Mouse (Mus musculus) spleen, adult 2 months (tissue): ENCODE measurements around the gene Rint1. TPM values are rescaled to one million over a fixed set of nuclear protein-coding genes. Genes with fewer than 3 reads are reported as not detected.
A peak's percentile ranks its signal among the peaks of the same experiment; 100 is the strongest.
"Not testable (repeated sequence)": the region's sequence is repeated elsewhere in the genome, so short reads cannot be mapped to it uniquely, and the experiment has no call there.

Source experiments
- DNase-seq, 2 experiments: peaks; one replicate each; pipeline versions ENCODE4 v3.0.0 to v3.0.0-alpha.2; 2012 to 2021; ENCODE audit warnings: low spot score in 2 of 2, low read depth in 1 of 2
- H3K27ac ChIP-seq: fragments of 200-500 bp; 2 replicates; pipeline ENCODE4 v1.5.1; 2012; ENCODE audit warnings: low read length, inconsistent platforms; ENCODE audit not compliant: insufficient read depth
- H3K27me3 ChIP-seq: fragments of 200-500 bp; 2 replicates; pipeline ENCODE4 v1.6.1; 2012; ENCODE audit warnings: mild to moderate bottlenecking, moderate library complexity, low read length, inconsistent platforms; ENCODE audit not compliant: control insufficient read depth, insufficient read depth
- H3K36me3 ChIP-seq: fragments of 200-500 bp; 2 replicates; pipeline ENCODE4 v1.6.1; 2012; ENCODE audit warnings: mild to moderate bottlenecking, low read length, inconsistent platforms; ENCODE audit not compliant: control insufficient read depth, insufficient read depth
- H3K4me1 ChIP-seq: fragments of 200-500 bp; 2 replicates; pipeline ENCODE4 v1.6.1; 2011; ENCODE audit warnings: inconsistent platforms; ENCODE audit not compliant: control insufficient read depth, insufficient read depth, insufficient read length
- H3K4me3 ChIP-seq: fragments of 200-500 bp; 2 replicates; pipeline ENCODE4 v1.5.1; 2011; ENCODE audit warnings: mild to moderate bottlenecking, inconsistent platforms; ENCODE audit not compliant: insufficient read depth, insufficient read length; ENCODE audit errors: extremely low read depth
- CTCF ChIP-seq: fragments of 200-500 bp; IDR thresholded peaks from 2 replicates; pipeline ENCODE4 v1.5.1; 2011; ENCODE audit warnings: mild to moderate bottlenecking, inconsistent platforms; ENCODE audit not compliant: insufficient read depth, insufficient read length, insufficient replicate concordance; ENCODE audit errors: extremely low read depth
- POLR2A ChIP-seq: fragments of 200-500 bp; IDR thresholded peaks from 2 replicates; pipeline ENCODE4 v1.6.1; 2011; ENCODE audit warnings: low read depth, low read length, inconsistent platforms
- WGBS: fragments of 180-500 bp; shearing (Covaris S2); methylation state at CpG from one replicate; pipeline ENCODE4 v1.1.7; 2018; 5-methylcytosine and 5-hydroxymethylcytosine counted together
- polyA plus RNA-seq: library from polyadenylated mRNA; depleted of rRNA; stranded (reverse); fragments of >200 nt; gene quantifications from 2 replicates; pipeline ENCODE4 v1.2.3, GENCODE M21; 2012

The Rint1 gene
- polyA plus RNA-seq, 1 experiment, result 7.2 TPM

DNA sequence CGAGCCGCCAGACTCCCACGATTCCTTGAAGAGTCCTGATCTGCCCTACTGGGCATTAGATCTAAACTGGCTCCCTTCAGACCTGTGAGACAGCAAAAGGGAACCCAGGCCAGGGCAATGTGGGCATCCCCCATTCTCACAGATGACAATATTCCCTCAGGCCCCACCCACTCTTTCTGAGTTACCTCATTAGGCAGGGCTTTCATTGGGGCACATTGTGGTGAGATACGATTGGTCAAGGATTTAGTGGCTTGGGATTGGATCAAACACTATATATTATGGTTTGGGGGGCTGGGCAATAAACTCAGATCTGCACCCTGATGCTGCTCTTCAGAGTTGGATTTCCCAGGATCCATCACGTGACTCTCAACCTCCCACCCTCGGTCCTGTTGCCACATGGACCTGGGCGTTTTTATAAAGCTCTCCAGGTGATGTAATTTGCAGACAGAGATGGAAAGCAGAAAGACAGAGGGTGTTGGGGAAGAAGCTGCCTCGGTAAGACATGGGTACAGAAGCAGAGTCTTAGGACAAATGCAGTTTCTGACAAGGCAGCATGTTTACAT lies 36.7 kb downstream of the Rint1 start:
- Histone ChIP-seq H3K4me3 (no peak overlapping the region), H3K27me3 (no peaks in the 10 kb centered on the region), H3K36me3 (peaks cover 1% of the 10 kb centered on the region; the same call in 1 of the 2 replicates), H3K4me1 (no peaks in the 10 kb centered on the region), H3K27ac (no peak overlapping the region)
- no peak for DNase-seq
- TF ChIP-seq POLR2A (no peak), CTCF (no peak)
- WGBS, result 77% methylated on average over 8 of the region's 8 CpGs

GRCm38 (mm10) chr5:23826321-23827004 lies 39.0 kb downstream of the Rint1 start:
- DNase-seq, result peak; percentile 31 to 76
- H3K4me1 ChIP-seq, result no peaks in the 10 kb centered on the region
- H3K36me3 ChIP-seq, result no peaks in the 10 kb centered on the region
- H3K27me3 ChIP-seq, result no peaks in the 10 kb centered on the region
- no peak for TF ChIP-seq POLR2A
- peak; percentile 81; the same call in 1 of the 2 replicates for TF ChIP-seq CTCF
- no peak overlapping the region for H3K27ac ChIP-seq
- H3K4me3 ChIP-seq, result no peak overlapping the region
- 44% methylated on average over 11 of the region's 11 CpGs for WGBS

- 51% methylated on average over 58 of the region's 58 CpGs for whole genome bisulfite sequencing
- no peaks in the 10 kb centered on the region for H3K27me3 ChIP-seq
These were observed 43.6 kb downstream of the Rint1 start for GRCm38 (mm10) chr5:23830897-23831752.

DNA sequence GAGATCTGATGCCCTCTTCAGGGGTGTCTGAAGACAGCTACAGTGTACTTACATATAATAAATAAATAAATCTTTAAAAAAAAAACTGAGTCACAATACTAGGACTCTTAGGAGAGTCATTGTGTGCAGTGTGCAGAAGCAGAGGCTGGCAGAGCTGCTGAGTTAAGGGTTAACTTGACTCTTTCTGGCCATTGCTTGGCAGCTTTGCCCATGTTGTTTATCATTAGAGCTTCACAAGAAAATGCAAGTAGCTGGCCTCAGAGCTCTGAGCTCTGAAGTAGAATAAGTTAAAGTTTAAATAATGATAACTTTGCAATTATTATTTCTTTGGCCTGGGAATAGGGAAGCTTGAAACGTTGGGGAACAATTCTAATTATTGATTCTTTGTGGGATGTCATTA lies 48.2 kb downstream of the Rint1 start:
- not testable (repeated sequence) for H3K4me3 ChIP-seq, DNase-seq, H3K27me3 ChIP-seq, H3K36me3 ChIP-seq, H3K4me1 ChIP-seq, H3K27ac ChIP-seq
- 78% methylated on average over 1 of the region's 1 CpGs for WGBS

More at GRCm38 (mm10) chr5:23830897-23831752, 43.6 kb downstream of the Rint1 start:
- H3K4me1 ChIP-seq, result no peaks in the 10 kb centered on the region
- DNase-seq, result no peak
- no peak overlapping the region for H3K4me3 ChIP-seq
- no peak for TF ChIP-seq POLR2A
- no peak for TF ChIP-seq CTCF
- H3K27ac ChIP-seq, result no peak overlapping the region
- H3K36me3 ChIP-seq, result no peaks in the 10 kb centered on the region

- WGBS, result 92% methylated on average over 7 of the region's 7 CpGs
- H3K4me1 ChIP-seq, result no peaks in the 10 kb centered on the region
- no peak overlapping the region for H3K4me3 ChIP-seq
- TF ChIP-seq CTCF (no peak), POLR2A (no peak)
- no peak overlapping the region for H3K27ac ChIP-seq
- H3K36me3 ChIP-seq, result peaks cover 5% of the 10 kb centered on the region
- H3K27me3 ChIP-seq, result no peaks in the 10 kb centered on the region
- DNase-seq, result no peak
These were observed 50.6 kb downstream of the Rint1 start for GRCm38 (mm10) chr5:23838158-23838557.

DNA sequence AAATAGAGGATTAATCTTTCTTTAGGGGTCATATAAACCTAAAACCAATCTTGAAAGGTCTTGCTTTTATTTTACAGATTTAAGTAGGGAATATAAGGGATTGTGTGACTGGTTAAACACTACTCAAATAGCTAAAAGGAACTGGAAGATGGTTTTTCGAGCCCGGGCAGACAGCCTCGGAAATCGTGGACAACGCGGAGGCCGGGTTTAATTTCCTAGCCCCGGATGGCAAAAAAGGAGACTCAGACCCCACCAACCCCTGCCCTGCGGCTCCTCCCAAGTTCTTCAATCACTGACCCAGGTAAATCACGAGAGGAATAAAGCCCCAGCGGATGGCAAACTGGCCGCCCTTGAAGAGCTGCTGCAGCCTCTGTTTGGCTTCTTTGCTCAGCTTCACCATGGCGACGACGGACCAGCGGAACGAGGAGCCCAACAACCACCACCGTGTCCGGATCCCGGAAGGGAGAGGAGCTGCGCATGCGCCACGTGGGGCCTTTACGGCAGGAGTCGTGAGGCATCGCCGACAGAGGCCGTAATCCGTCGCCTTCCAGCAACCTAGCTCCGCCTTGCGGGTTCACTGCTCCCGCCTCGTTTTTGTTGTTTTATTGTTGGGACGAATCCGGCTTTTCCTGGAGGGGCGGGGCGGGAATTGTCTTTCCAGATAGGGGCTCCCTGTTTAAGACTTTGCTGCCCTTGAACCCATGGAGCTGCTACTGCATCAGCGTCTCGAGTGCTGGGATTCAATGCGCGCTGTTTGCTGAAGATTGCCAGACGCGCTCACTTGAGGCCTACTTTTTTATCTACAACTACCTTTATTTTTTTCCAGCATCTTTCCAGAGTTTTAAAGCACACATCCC lies 56.4 kb downstream of the Rint1 start, which contains the start of gene Tomm7:
TSS of gene Tomm7 (minus strand) at position 488 of the 857 bp plus-strand sequence.
- TF ChIP-seq CTCF, result no peak
- peak; percentile 60; the same call in 1 of the 2 replicates for TF ChIP-seq POLR2A
- Histone ChIP-seq H3K27me3 (no peaks in the 10 kb centered on the region), H3K36me3 (peaks cover 2% of the 10 kb centered on the region), H3K4me3 (peak within 1 kb of the TSS; percentile 83), H3K4me1 (no peaks in the 10 kb centered on the region), H3K27ac (peak within 1 kb of the TSS; percentile 73)
- WGBS, result under 1% methylated on average over 44 of the region's 44 CpGs
- DNase-seq, result peak; percentile 92 to 96
